Mouse (Mus musculus) midbrain, postnatal 0 days (tissue): Measurements from ENCODE around the gene Galnt2. TPM values are rescaled to one million over a fixed set of nuclear protein-coding genes. Genes with fewer than 3 reads are reported as not detected.

ENCODE experiments used
- ATAC-seq: fragments of 200-750 bp; cut with Nextera tagmentation; 2 replicates; pipeline ENCODE4 v1.8.0; 2017; ENCODE audit warnings: moderate number of reproducible peaks, mild to moderate bottlenecking, moderate TSS enrichment, moderate library complexity; ENCODE audit not compliant: low FRiP score
- DNase-seq: peaks from one replicate; pipeline ENCODE4 v3.0.0-alpha.2; 2015; ENCODE audit warnings: low spot score
- H3K27ac ChIP-seq: fragments of 300-500 bp; sonication (generic); 2 replicates; pipeline ENCODE4 v1.5.1; 2014; ENCODE audit warnings: low read depth, mild to moderate bottlenecking, low read length, mixed read lengths
- H3K27me3 ChIP-seq: fragments of 300-500 bp; sonication (generic); 2 replicates; pipeline ENCODE4 v1.6.1; 2014; ENCODE audit warnings: low read length, control low read depth, mixed read lengths; ENCODE audit not compliant: insufficient read depth
- H3K36me3 ChIP-seq: fragments of 300-500 bp; sonication (generic); 2 replicates; pipeline ENCODE4 v1.6.1; 2014; ENCODE audit warnings: low read length, control low read depth, mixed read lengths; ENCODE audit not compliant: insufficient read depth
- H3K4me1 ChIP-seq: fragments of 300-500 bp; sonication (generic); 2 replicates; pipeline ENCODE4 v1.6.1; 2014; ENCODE audit warnings: mild to moderate bottlenecking, control low read depth, antibody characterized with exemption, low read length, mixed read lengths; ENCODE audit not compliant: insufficient read depth
- H3K4me2 ChIP-seq: fragments of 300-500 bp; sonication (generic); 2 replicates; pipeline ENCODE4 v1.6.1; 2014; ENCODE audit warnings: low read depth, mild to moderate bottlenecking, low read length, mixed read lengths; ENCODE audit not compliant: poor library complexity, severe bottlenecking
- H3K4me3 ChIP-seq: fragments of 300-500 bp; sonication (generic); 2 replicates; pipeline ENCODE4 v1.5.1; 2014; ENCODE audit warnings: low read depth, mild to moderate bottlenecking, low read length, moderate library complexity
- H3K9ac ChIP-seq: fragments of 300-500 bp; sonication (generic); replicated peaks from 2 replicates; pipeline ENCODE4 v1.6.1; 2014; ENCODE audit warnings: mild to moderate bottlenecking, low read length, moderate library complexity, mixed read lengths; ENCODE audit not compliant: poor library complexity, severe bottlenecking
- H3K9me3 ChIP-seq: fragments of 300-500 bp; sonication (generic); 2 replicates; pipeline ENCODE4 v1.6.1; 2016; ENCODE audit warnings: low read length, control low read depth
- CTCF ChIP-seq: IDR thresholded peaks from 2 replicates; pipeline ENCODE4 v1.5.1; 2016; ENCODE audit warnings: antibody characterized with exemption, mild to moderate bottlenecking
- WGBS: fragments of 180-500 bp; shearing (Covaris S2); extraction: QIAGEN DNeasy Blood & Tissue Kit; methylation state at CpG from one replicate; pipeline ENCODE4 v1.1.7; 2014; 5-methylcytosine and 5-hydroxymethylcytosine counted together
- polyA plus RNA-seq: library from polyadenylated mRNA; unstranded; fragments of >200 nt; fragmentation: Nextera tagmentation; extraction: Ambion mirVana; gene quantifications from 2 replicates; pipeline ENCODE4 v1.2.1, GENCODE M21; 2015
- total RNA-seq: library from RNA; depleted of rRNA; stranded (reverse); fragments of >200 nt; gene quantifications from 2 replicates; pipeline ENCODE4 v1.2.3, GENCODE M21; 2014

Gene Galnt2
- total and polyA plus RNA-seq, 2 experiments from 2014 or later, result 51.3 to 65.4 TPM

- no peaks in the 10 kb centered on the region for H3K9me3 ChIP-seq
- ATAC-seq, result no peak
- no peak for TF ChIP-seq CTCF
- no peaks in the 10 kb centered on the region for H3K36me3 ChIP-seq
- H3K9ac ChIP-seq, result no peak overlapping the region
- H3K4me3 ChIP-seq, result no peak overlapping the region
- H3K4me2 ChIP-seq, result no peak overlapping the region
- H3K27me3 ChIP-seq, result no peaks in the 10 kb centered on the region
- no peak for DNase-seq
- H3K27ac ChIP-seq, result no peak overlapping the region
- WGBS, result 92% methylated on average over 4 of the region's 4 CpGs
- H3K4me1 ChIP-seq, result peaks cover 20% of the 10 kb centered on the region
Measured at GRCm38 (mm10) chr8:124235536-124235935, 4.3 kb downstream of the Galnt2 start.

GRCm38 (mm10) chr8:124239350-124239749 lies 8.2 kb downstream of the Galnt2 start:
- Histone ChIP-seq H3K9me3 (no peaks in the 10 kb centered on the region), H3K36me3 (no peaks in the 10 kb centered on the region), H3K9ac (no peak overlapping the region), H3K27me3 (no peaks in the 10 kb centered on the region), H3K4me3 (no peak overlapping the region), H3K4me1 (peaks cover 5% of the 10 kb centered on the region; the same call in 1 of the 2 replicates), H3K4me2 (no peak overlapping the region), H3K27ac (no peak overlapping the region)
- 85% methylated on average over 6 of the region's 6 CpGs for WGBS
- no peak for TF ChIP-seq CTCF
- DNase-seq (no peak), ATAC-seq (no peak)

GRCm38 (mm10) chr8:124240932-124241331 lies 9.7 kb downstream of the Galnt2 start:
- H3K9ac ChIP-seq, result no peak overlapping the region
- DNase-seq, result no peak
- TF ChIP-seq CTCF, result no peak
- 73% methylated on average over 8 of the region's 8 CpGs for WGBS
- no peaks in the 10 kb centered on the region for H3K27me3 ChIP-seq
- no peaks in the 10 kb centered on the region for H3K36me3 ChIP-seq
- no peak for ATAC-seq
- H3K4me3 ChIP-seq, result no peak overlapping the region
- no peak overlapping the region for H3K4me2 ChIP-seq
- H3K4me1 ChIP-seq, result no peaks in the 10 kb centered on the region; the same call in 1 of the 2 replicates
- H3K27ac ChIP-seq, result no peak overlapping the region
- no peaks in the 10 kb centered on the region for H3K9me3 ChIP-seq

- no peaks in the 10 kb centered on the region; the same call in 1 of the 2 replicates for H3K4me1 ChIP-seq
- no peaks in the 10 kb centered on the region for H3K36me3 ChIP-seq
- DNase-seq (peak; percentile 23), ATAC-seq (no peak)
- H3K4me2 ChIP-seq, result no peak overlapping the region
- H3K4me3 ChIP-seq, result no peak overlapping the region
- H3K9ac ChIP-seq, result no peak overlapping the region
- TF ChIP-seq CTCF, result no peak
- H3K27ac ChIP-seq, result no peak overlapping the region
- 81% methylated on average over 6 of the region's 6 CpGs for WGBS
- H3K27me3 ChIP-seq, result no peaks in the 10 kb centered on the region
- H3K9me3 ChIP-seq, result no peaks in the 10 kb centered on the region
Measured at GRCm38 (mm10) chr8:124242208-124242607, 11.0 kb downstream of the Galnt2 start.

- DNase-seq, result no peak
- no peak for ATAC-seq
- Histone ChIP-seq H3K4me1 (no peaks in the 10 kb centered on the region; the same call in 1 of the 2 replicates), H3K27ac (no peak overlapping the region), H3K9me3 (no peaks in the 10 kb centered on the region), H3K4me3 (no peak overlapping the region), H3K36me3 (no peaks in the 10 kb centered on the region), H3K9ac (no peak overlapping the region), H3K27me3 (no peaks in the 10 kb centered on the region), H3K4me2 (no peak overlapping the region)
- 95% methylated on average over 5 of the region's 5 CpGs for WGBS
- no peak for TF ChIP-seq CTCF
Measured at GRCm38 (mm10) chr8:124242913-124243312, 11.7 kb downstream of the Galnt2 start.

GRCm38 (mm10) chr8:124247581-124247980 lies 16.4 kb downstream of the Galnt2 start:
- Histone ChIP-seq H3K4me3 (no peak overlapping the region), H3K27ac (no peak overlapping the region), H3K4me2 (no peak overlapping the region), H3K9ac (no peak overlapping the region), H3K9me3 (no peaks in the 10 kb centered on the region), H3K27me3 (no peaks in the 10 kb centered on the region), H3K4me1 (no peaks in the 10 kb centered on the region), H3K36me3 (no peaks in the 10 kb centered on the region)
- DNase-seq (no peak), ATAC-seq (no peak)
- WGBS, result 85% methylated on average over 6 of the region's 6 CpGs
- TF ChIP-seq CTCF, result no peak
